11 mouse cellular contexts compared by ENCODE assay signal in genomic region chr19:5713255-5713654, GRCm38 (mm10). TPM values are rescaled to one million over a fixed set of nuclear protein-coding genes. Genes with fewer than 3 reads are reported as not detected.
A peak's percentile ranks its signal among the peaks of the same experiment; 100 is the strongest.
DNase-seq lines count a peak whose midpoint lies in the region; ATAC-seq and TF ChIP-seq lines count a peak whose summit lies in the region.
"Had no signal": no experiment of that assay in that cellular context is flagged by ENCODE, and none has a peak within 500 bp of the region (broad histone marks: within the 10 kb centered on the region; RNA-seq: fewer than 3 reads in every experiment).

No protein-coding gene starts in this region.

- peaks cover 4% of the 10 kb centered on the region; the same call in 1 of the 2 replicates for H3K36me3 ChIP-seq in heart, adult 2 months (ENCODE audit: control insufficient read depth, insufficient read depth, low read length)
- H3K36me3 ChIP-seq in embryonic facial prominence, embryonic 14.5 days (ENCODE audit: control insufficient read depth, insufficient read depth, low read length): peaks cover 62% of the 10 kb centered on the region
- peaks cover 98% of the 10 kb centered on the region for H3K36me3 ChIP-seq in liver, embryonic 14.5 days (replicated peaks; ENCODE audit: control insufficient read depth, insufficient read depth, low read depth)

- intact Hi-C loops in heart, adult 2 months (cut with DNase I): loop anchor here (2.0 kb wide), 1 partner anchor 20 kb away; no protein-coding TSS in a partner anchor
- intact Hi-C loops in left cerebral cortex, adult 2 months (cut with DNase I): loop anchor here (5.0 kb wide), 1 partner anchor 164 kb away; the partner anchor contains the start of genes Frmd8 and Slc25a45

- peak overlapping the region; percentile 64 for H3K27ac ChIP-seq in heart, adult 2 months
- peak overlapping the region; percentile 32; the same call in 1 of the 2 replicates for H3K27ac ChIP-seq in left cerebral cortex, adult 2 months
- H3K27ac ChIP-seq in embryonic facial prominence, embryonic 14.5 days (replicated peaks; ENCODE audit: low read depth, low read length): peak overlapping the region; percentile 53
- H3K27ac ChIP-seq in liver, embryonic 14.5 days: no peak overlapping the region

- TF ChIP-seq POLR2A in heart, adult 2 months (IDR thresholded peaks at IDR 0.05; ENCODE audit: insufficient read depth, low read depth, low read length): no peak

- no peak overlapping the region for H3K4me3 ChIP-seq in heart, adult 2 months
- H3K4me3 ChIP-seq in left cerebral cortex, adult 2 months: no peak overlapping the region
- no peak overlapping the region for H3K4me3 ChIP-seq in embryonic facial prominence, embryonic 14.5 days (ENCODE audit: low read depth, low read length)
- peak overlapping the region in 1 of 2 experiments; percentile 3; a peak in 2 of 4 replicates for H3K4me3 ChIP-seq in liver, embryonic 14.5 days (ENCODE audit: insufficient read depth in 1 of 2, low read depth in 2 of 2, low read length in 2 of 2)

- peaks cover 9% of the 10 kb centered on the region for H3K4me1 ChIP-seq in heart, adult 2 months (ENCODE audit: control insufficient read depth, insufficient read depth, low read length)
- H3K4me1 ChIP-seq in embryonic facial prominence, embryonic 14.5 days (ENCODE audit: control insufficient read depth, insufficient read depth, low read length): peaks cover 11% of the 10 kb centered on the region; the same call in 1 of the 2 replicates
- peaks cover 16 to 20% of the 10 kb centered on the region in 2 experiments for H3K4me1 ChIP-seq in liver, embryonic 14.5 days (replicated peaks; ENCODE audit: control insufficient read depth in 2 of 2, insufficient read depth in 2 of 2, low read length in 1 of 2)

- no peak for TF ChIP-seq EP300 in heart, adult 2 months (IDR thresholded peaks at IDR 0.05; ENCODE audit: insufficient read depth, low read depth, low read length)
- TF ChIP-seq EP300 in liver, embryonic 14.5 days (IDR thresholded peaks at IDR 0.05; ENCODE audit: low read depth): no peak

- no peak overlapping the region for H3K4me2 ChIP-seq in embryonic facial prominence, embryonic 14.5 days (ENCODE audit: low read depth, low read length)
- peak overlapping the region; percentile 36 for H3K4me2 ChIP-seq in liver, embryonic 14.5 days (ENCODE audit: low read depth)

- ATAC-seq in embryonic facial prominence, embryonic 14.5 days (ENCODE audit: low read depth): no peak
- no peak for ATAC-seq in liver, embryonic 14.5 days (ENCODE audit: insufficient read depth)
- ATAC-seq in megakaryocyte progenitor cell, adult 5-6 weeks (replicated peaks; ENCODE audit: poor library complexity): no peak
- ATAC-seq: CD4-positive, CD25-positive, alpha-beta regulatory T cell, adult 4 months had no signal

- H3K9me3 ChIP-seq in embryonic facial prominence, embryonic 14.5 days (ENCODE audit: control insufficient read depth, low read length): no peaks in the 10 kb centered on the region
- no peaks in the 10 kb centered on the region for H3K9me3 ChIP-seq in liver, embryonic 14.5 days (ENCODE audit: control insufficient read depth, low read length)

- no peaks in the 10 kb centered on the region for H3K27me3 ChIP-seq in heart, adult 2 months (ENCODE audit: control insufficient read depth, insufficient read depth, low read length)
- no peaks in the 10 kb centered on the region for H3K27me3 ChIP-seq in embryonic facial prominence, embryonic 14.5 days (replicated peaks; ENCODE audit: control insufficient read depth, insufficient read depth, low read length)
- H3K27me3 ChIP-seq in liver, embryonic 14.5 days (ENCODE audit: control insufficient read depth, insufficient read depth, low read length): no peaks in the 10 kb centered on the region

- TF ChIP-seq CTCF in heart, adult 2 months (IDR thresholded peaks at IDR 0.05): no peak
- TF ChIP-seq CTCF in left cerebral cortex, adult 2 months (IDR thresholded peaks at IDR 0.05): no peak
- TF ChIP-seq CTCF in liver, embryonic 14.5 days (IDR thresholded peaks at IDR 0.05; ENCODE audit: low read depth): no peak

- WGBS in heart, adult 2 months: 53% methylated on average over 5 of the region's 5 CpGs
- WGBS in embryonic facial prominence, embryonic 14.5 days: 61% methylated on average over 5 of the region's 5 CpGs
- WGBS in liver, embryonic 14.5 days (ENCODE audit: insufficient replicate concordance): 63% methylated on average over 5 of the region's 5 CpGs

- H3K79me2 ChIP-seq in heart, adult 2 months (replicated peaks; ENCODE audit: control insufficient read depth, insufficient read depth, low read length): no peaks in the 10 kb centered on the region

- H3K9ac ChIP-seq in heart, adult 2 months (ENCODE audit: low read depth, low read length): no peak overlapping the region
- H3K9ac ChIP-seq in embryonic facial prominence, embryonic 14.5 days (ENCODE audit: low read depth, low read length): no peak overlapping the region
- no peak overlapping the region for H3K9ac ChIP-seq in liver, embryonic 14.5 days (replicated peaks)

- no peak for DNase-seq in heart, adult 2 months
- DNase-seq in heart, adult 18-20 months: no peak
- no peak for DNase-seq in left cerebral cortex, adult 2 months (ENCODE audit: extremely low spot score in 1 of 2, low spot score in 2 of 2)
- DNase-seq in left cerebral cortex, adult 9 months (ENCODE audit: low spot score in 2 of 2): no peak
- DNase-seq in embryonic facial prominence, embryonic 14.5 days (ENCODE audit: low spot score): no peak
- no peak for DNase-seq in liver, embryonic 14.5 days (ENCODE audit: low read depth in 3 of 3, low spot score in 3 of 3)
- no peak for DNase-seq in adrenal gland, adult (ENCODE audit: inconsistent age in 2 of 2, low spot score in 1 of 2)
- DNase-seq: layer of hippocampus, postnatal 36 days; thymus, postnatal 25 days had no signal

RNA-seq across cellular contexts. Expression of gene Kcnk7, which starts 9.1 kb away (rescaled TPM):
- total RNA-seq in heart, adult 2 months (2021): not detected
- polyA plus RNA-seq in heart, adult 2 months (2012; rRNA removed): not detected in 2 replicates
- not detected for total RNA-seq in heart, adult 18-20 months (2021)
- not detected for total RNA-seq in left cerebral cortex, adult 2 months (2021)
- polyA plus RNA-seq in embryonic facial prominence, embryonic 14.5 days (2014; fragmentation: Nextera tagmentation; extraction: Ambion mirVana): 0.34 and 1.7 TPM in 2 replicates
- 0.04 TPM in 1 of 2 replicates, not detected in the other for polyA plus RNA-seq in liver, embryonic 14.5 days (2012; rRNA removed)
- polyA plus RNA-seq in liver, embryonic 14.5 days (2014; fragmentation: Nextera tagmentation; extraction: Ambion mirVana): 0.17 and 0.27 TPM in 2 replicates
- total RNA-seq in megakaryocyte progenitor cell, adult 5-6 weeks (2015): not detected in 2 replicates
- total RNA-seq in megakaryocyte progenitor cell, adult 5-6 weeks (2017): 0.14 TPM in 1 of 2 replicates, not detected in the other
- total RNA-seq: layer of hippocampus, postnatal 36 days had no signal

RNA-seq across cellular contexts. Expression of gene Ehbp1l1, which starts 12.9 kb away (rescaled TPM):
- total RNA-seq in heart, adult 2 months (2021): 100 to 1,000 TPM; 128 to 137 TPM
- polyA plus RNA-seq in heart, adult 2 months (2012; rRNA removed): 100 and 121 TPM in 2 replicates
- 100 to 1,000 TPM; 134 to 144 TPM for total RNA-seq in heart, adult 18-20 months (2021)
- 10 to 100 TPM; 21.1 to 30.7 TPM for total RNA-seq in left cerebral cortex, adult 2 months (2021)
- polyA plus RNA-seq in embryonic facial prominence, embryonic 14.5 days (2014; fragmentation: Nextera tagmentation; extraction: Ambion mirVana): 34.2 and 43.4 TPM in 2 replicates
- 70.8 and 95.5 TPM in 2 replicates for polyA plus RNA-seq in liver, embryonic 14.5 days (2012; rRNA removed)
- polyA plus RNA-seq in liver, embryonic 14.5 days (2014; fragmentation: Nextera tagmentation; extraction: Ambion mirVana): 66.0 and 76.7 TPM in 2 replicates
- 7.9 and 8.1 TPM in 2 replicates for total RNA-seq in megakaryocyte progenitor cell, adult 5-6 weeks (2015)
- total RNA-seq in megakaryocyte progenitor cell, adult 5-6 weeks (2017): 27.2 and 30.3 TPM in 2 replicates

RNA-seq across cellular contexts. Expression of gene Fam89b, which starts 16.2 kb away (rescaled TPM):
- 10 to 100 TPM; 24.2 to 26.3 TPM for total RNA-seq in heart, adult 2 months (2021)
- 75.7 and 80.7 TPM in 2 replicates for polyA plus RNA-seq in heart, adult 2 months (2012; rRNA removed)
- 10 to 100 TPM; 21.6 to 26.0 TPM for total RNA-seq in heart, adult 18-20 months (2021)
- 10 to 100 TPM; 27.5 to 32.4 TPM for total RNA-seq in left cerebral cortex, adult 2 months (2021)
- polyA plus RNA-seq in embryonic facial prominence, embryonic 14.5 days (2014; fragmentation: Nextera tagmentation; extraction: Ambion mirVana): 101 and 111 TPM in 2 replicates
- 44.0 and 50.9 TPM in 2 replicates for polyA plus RNA-seq in liver, embryonic 14.5 days (2012; rRNA removed)
- polyA plus RNA-seq in liver, embryonic 14.5 days (2014; fragmentation: Nextera tagmentation; extraction: Ambion mirVana): 40.6 and 41.0 TPM in 2 replicates
- 40.5 and 42.3 TPM in 2 replicates for total RNA-seq in megakaryocyte progenitor cell, adult 5-6 weeks (2015)
- 20.3 and 22.9 TPM in 2 replicates for total RNA-seq in megakaryocyte progenitor cell, adult 5-6 weeks (2017)

RNA-seq across cellular contexts. Expression of gene Pcnx3, which starts 24.5 kb away (rescaled TPM):
- 10 to 100 TPM; 17.5 to 18.6 TPM for total RNA-seq in heart, adult 2 months (2021)
- polyA plus RNA-seq in heart, adult 2 months (2012; rRNA removed): 33.6 and 40.1 TPM in 2 replicates
- total RNA-seq in heart, adult 18-20 months (2021): 10 to 100 TPM; 17.3 to 18.4 TPM
- 10 to 100 TPM; 77.5 to 80.0 TPM for total RNA-seq in left cerebral cortex, adult 2 months (2021)
- 24.1 and 32.1 TPM in 2 replicates for polyA plus RNA-seq in embryonic facial prominence, embryonic 14.5 days (2014; fragmentation: Nextera tagmentation; extraction: Ambion mirVana)
- 19.8 and 25.9 TPM in 2 replicates for polyA plus RNA-seq in liver, embryonic 14.5 days (2012; rRNA removed)
- polyA plus RNA-seq in liver, embryonic 14.5 days (2014; fragmentation: Nextera tagmentation; extraction: Ambion mirVana): 9.1 and 9.8 TPM in 2 replicates
- 21.6 and 24.5 TPM in 2 replicates for total RNA-seq in megakaryocyte progenitor cell, adult 5-6 weeks (2015)
- total RNA-seq in megakaryocyte progenitor cell, adult 5-6 weeks (2017): 15.6 and 15.7 TPM in 2 replicates

RNA-seq across cellular contexts. Expression of gene Map3k11, which starts 24.7 kb away (rescaled TPM):
- total RNA-seq in heart, adult 2 months (2021): 10 to 100 TPM; 20.8 to 23.2 TPM
- polyA plus RNA-seq in heart, adult 2 months (2012; rRNA removed): 31.5 and 31.9 TPM in 2 replicates
- total RNA-seq in heart, adult 18-20 months (2021): 10 to 100 TPM; 21.5 to 25.2 TPM
- total RNA-seq in left cerebral cortex, adult 2 months (2021): 10 to 100 TPM; 16.2 to 17.0 TPM
- 18.9 and 23.3 TPM in 2 replicates for polyA plus RNA-seq in embryonic facial prominence, embryonic 14.5 days (2014; fragmentation: Nextera tagmentation; extraction: Ambion mirVana)
- 13.7 and 14.5 TPM in 2 replicates for polyA plus RNA-seq in liver, embryonic 14.5 days (2012; rRNA removed)
- 9.1 and 10.8 TPM in 2 replicates for polyA plus RNA-seq in liver, embryonic 14.5 days (2014; fragmentation: Nextera tagmentation; extraction: Ambion mirVana)
- total RNA-seq in megakaryocyte progenitor cell, adult 5-6 weeks (2015): 13.0 and 16.1 TPM in 2 replicates
- total RNA-seq in megakaryocyte progenitor cell, adult 5-6 weeks (2017): 19.2 and 22.9 TPM in 2 replicates

Comparison
In these comparisons a context has a peak if more than half of its experiments do, and no peak if none do; other contexts are left out.
1. RNA of gene Ehbp1l1, which starts 12.9 kb away (total RNA-seq): 134 to 144 TPM in heart, adult 18-20 months and 128 to 137 TPM in heart, adult 2 months; 21.1 to 30.7 TPM in left cerebral cortex, adult 2 months and 7.9 to 30.3 TPM in megakaryocyte progenitor cell, adult 5-6 weeks; every median in the first group is over 4 times any median in the second.